Mouse (Mus musculus) skeletal muscle tissue, adult 2 months (tissue): ENCODE measurements at regions not wholly inside any gene's neighbourhood (a gene's known extent, or its start where the extent isn't known, plus 50 kb on each side); places are given as distances from the start of the nearest gene placed in this dataset.
"Not testable (repeated sequence)": the region's sequence is repeated elsewhere in the genome, so short reads cannot be mapped to it uniquely, and the experiment has no call there.

ENCODE experiments used
- DNase-seq: peaks from one replicate; pipeline ENCODE4 v3.0.0-alpha.2; 2012; ENCODE audit warnings: low read depth, low spot score

- not testable (repeated sequence) for DNase-seq
These were observed 126.3 kb upstream of the Thpo start for GRCm38 (mm10) chr16:20860606-20861005.

DNA sequence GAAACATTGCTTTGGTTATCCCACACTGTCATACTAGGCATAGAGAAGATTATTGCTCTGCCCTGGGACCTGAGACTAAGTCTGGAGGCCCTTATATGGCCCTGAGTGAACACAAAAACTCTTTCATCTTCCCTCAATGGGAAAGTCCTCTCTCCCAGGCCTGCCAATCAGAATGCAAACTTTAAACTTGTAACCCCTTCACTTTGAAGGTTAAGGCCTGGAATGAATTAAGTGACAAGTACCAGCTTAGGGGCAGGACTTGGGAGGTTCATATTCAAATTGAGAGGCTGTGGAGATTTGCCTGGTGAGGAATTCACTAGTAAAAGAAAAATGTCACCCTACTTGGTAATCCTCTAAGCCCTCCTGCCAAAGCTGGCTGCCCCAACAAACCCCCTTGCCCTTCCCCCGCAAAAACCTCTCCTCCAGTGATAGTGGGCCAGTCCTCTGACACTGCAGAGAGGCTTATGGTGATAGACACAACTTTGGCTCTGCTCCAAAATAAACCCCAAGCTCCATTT lies 120.4 kb upstream of the Thpo start:
- no peak for DNase-seq

GRCm38 (mm10) chr16:20838151-20838550 lies 103.8 kb upstream of the Thpo start:
- no peak for DNase-seq

- DNase-seq, result no peak
These were observed 102.6 kb upstream of the Thpo start for GRCm38 (mm10) chr16:20836866-20837265.

DNA sequence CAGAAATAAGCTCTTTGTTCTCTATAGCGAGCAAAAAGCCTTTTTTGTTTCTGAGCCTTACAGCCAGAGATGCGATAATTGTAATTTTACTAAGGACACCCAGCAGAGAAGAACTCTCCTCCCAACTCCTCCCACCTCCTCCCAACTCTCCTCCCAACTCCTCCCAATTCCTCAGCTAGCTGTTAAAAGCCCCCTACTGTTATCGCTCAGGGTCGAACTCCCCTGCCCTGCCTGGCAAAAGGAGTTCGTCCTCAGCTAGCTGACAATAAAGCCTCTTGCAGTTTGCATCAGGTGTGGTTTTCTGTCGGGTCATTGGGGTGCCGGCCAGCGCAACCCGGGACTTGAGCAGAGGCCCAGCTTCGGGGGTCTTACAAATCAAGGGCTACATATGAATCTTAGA lies 99.5 kb upstream of the Thpo start:
- DNase-seq, result not testable (repeated sequence)

DNA sequence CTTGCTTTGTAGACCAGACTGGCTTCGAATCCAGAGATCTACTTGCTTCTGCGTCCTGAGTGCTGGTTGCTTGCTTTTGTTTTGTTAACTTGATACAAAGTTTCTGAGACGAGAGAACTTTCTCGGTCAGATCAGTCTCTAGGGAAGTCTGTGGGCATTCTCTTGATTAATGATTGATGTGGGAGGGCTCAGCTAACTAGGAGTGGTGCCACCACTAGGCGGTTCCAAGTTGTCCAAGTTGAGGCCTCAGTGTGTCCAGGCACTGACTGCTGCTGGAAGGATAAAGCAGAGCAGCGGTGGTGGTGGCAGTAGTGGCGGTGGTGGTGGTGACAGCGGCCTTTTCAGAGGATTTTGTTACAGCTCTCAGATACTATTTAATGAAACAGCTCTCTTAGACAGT lies 99.0 kb upstream of the Thpo start:
- no peak for DNase-seq

GRCm38 (mm10) chr16:20829732-20830435 lies 95.6 kb upstream of the Thpo start:
- DNase-seq, result no peak

DNA sequence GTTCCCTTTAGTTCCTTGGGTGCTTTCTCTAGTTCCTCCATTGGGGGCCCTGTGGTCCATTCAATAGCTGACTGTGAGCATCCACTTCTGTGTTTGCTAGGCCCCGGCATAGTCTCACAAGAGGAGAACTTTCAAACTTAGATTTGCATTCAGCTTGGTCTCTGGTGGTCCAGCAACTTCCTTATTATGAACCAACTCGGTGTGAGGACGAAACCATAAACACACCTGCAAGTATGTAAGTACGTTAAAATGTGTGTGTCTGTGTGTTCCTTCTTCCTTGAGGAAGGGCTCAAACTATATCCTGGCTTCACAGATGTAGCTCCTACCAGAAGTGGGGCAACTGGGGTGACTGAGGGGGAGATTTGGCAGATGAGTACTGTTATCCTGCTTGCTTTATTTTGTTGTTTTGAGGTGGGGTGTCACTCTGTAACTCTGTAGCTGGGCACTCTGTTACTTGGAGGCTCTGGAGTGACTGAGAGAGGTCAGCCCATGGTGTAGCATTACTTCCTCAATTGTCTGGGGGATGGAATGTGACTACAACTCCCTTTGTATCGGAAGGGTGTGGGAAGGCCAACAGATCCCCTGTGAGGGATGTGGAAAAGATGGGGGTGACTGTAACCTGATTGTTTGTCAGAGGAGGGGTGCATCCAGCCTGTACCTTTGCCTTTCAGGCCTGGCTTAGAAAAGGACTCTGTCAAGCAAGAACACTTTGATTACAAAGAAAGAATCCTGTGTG lies 94.9 kb upstream of the Thpo start:
- DNase-seq, result no peak

DNA sequence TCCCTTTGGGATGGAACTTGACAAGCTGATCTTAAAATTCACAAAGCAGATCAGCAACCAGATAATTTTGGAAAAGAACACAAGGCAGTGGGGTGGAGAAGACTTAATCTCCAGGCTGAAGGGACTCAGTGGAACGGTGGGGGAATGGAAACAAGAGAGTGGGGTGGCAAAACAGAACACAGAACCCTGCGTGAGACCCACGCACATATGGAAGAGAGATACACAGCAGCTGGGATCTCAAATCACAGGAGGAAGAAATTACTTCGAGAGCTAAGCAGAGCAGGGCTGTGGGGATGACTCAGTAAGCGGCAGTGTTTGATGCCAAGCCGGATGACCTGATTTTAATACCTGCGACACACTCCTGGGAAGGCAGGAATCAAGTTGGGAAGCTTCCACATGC lies 89.9 kb upstream of the Thpo start:
- DNase-seq, result no peak

GRCm38 (mm10) chr16:20820939-20821338 lies 86.6 kb upstream of the Thpo start:
- no peak for DNase-seq

GRCm38 (mm10) chr16:20819568-20819967 lies 85.3 kb upstream of the Thpo start:
- DNase-seq, result no peak

DNA sequence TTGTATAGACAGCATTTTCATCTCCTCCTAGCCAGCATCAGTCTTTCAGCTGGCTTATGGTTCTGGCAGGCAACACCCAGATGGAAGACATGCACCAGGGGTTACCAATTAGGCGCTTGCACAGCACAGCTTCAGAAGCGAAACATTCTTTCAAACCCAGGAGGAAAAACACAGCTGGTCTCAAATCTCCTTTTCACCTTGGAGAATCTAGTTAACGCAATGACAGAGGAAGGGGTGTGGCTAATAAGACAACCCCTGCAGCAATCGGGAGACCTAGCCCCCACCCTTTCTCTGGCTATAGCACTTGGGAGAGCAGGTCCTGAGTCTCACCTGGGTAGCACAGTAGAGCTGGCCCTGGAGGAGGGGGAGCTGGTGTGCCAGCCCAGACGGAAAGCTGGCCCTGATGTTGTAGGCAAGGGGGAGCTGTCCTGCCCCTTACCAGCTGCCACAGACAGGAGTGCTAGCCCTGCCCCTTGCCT lies 84.4 kb upstream of the Thpo start:
- no peak for DNase-seq

GRCm38 (mm10) chr16:20814976-20815375 lies 80.7 kb upstream of the Thpo start:
- no peak for DNase-seq

DNA sequence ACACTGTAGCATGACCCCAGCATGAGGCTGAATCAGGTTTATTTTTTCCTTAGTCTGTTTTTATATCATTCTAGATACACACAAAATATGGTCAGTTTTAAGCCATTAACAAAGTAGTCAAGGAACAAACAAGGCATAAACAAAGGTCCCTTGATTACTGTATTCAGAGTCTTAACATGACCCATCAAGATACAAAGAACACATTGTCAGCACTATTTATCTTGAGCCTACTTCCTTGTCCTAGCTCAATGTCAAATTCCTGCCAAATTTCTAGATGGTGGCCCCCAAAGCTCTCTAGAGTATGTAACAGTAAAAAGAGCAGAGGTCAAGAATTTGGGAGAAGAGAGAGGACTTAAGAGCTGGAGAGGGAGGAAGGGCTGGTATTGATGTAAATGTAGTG lies 79.9 kb upstream of the Thpo start:
- DNase-seq, result no peak

- DNase-seq, result not testable (repeated sequence)
These were observed 77.7 kb upstream of the Thpo start for GRCm38 (mm10) chr16:20812025-20812424.

- DNase-seq, result no peak
These were observed 76.0 kb upstream of the Thpo start for GRCm38 (mm10) chr16:20810322-20810721.

- DNase-seq, result no peak
These were observed 74.0 kb upstream of the Thpo start for GRCm38 (mm10) chr16:20808263-20808662.

DNA sequence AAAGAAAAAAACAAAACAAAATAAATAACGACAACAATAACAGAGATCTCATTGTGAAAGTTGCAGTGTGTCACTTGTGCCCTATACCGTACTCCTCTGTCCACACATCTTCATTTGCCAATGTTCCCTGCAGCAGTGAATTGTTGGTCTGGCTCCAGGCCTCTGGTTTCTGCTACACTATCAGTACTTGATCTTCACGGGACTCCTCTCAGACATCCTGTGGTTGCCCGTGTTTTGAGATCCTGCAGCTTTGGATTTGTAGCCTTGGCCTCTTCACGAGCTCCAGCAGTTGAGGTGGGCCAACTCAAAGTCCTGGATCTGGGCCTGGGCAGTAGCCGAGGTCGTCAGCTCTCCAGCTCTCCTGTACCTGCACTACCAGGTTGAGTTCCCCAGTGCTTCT lies 72.4 kb upstream of the Thpo start:
- no peak for DNase-seq

DNA sequence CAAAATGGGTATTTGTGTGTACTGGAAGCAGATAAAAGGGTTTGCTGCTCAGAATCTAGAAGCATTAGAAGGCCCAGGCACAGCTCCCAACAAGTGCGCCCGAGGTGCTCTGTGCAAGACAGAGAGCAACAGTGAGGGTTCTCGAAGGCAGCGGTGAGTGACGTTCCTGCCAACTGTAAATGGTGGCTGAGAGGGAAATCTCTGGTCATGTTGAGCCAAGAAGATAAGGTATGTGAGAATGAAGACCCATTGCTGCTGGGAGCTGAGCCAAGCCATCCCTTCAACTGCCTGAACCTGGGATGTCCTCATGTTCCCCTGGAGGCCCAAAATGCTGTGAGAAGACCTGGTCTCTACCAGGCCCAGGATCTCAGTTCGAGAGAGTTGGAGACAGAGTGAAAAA lies 71.5 kb upstream of the Thpo start:
- DNase-seq, result no peak

GRCm38 (mm10) chr16:20805086-20805485 lies 70.8 kb upstream of the Thpo start:
- DNase-seq, result no peak

GRCm38 (mm10) chr16:20804601-20805017 lies 70.3 kb upstream of the Thpo start:
- peak; percentile 76 for DNase-seq

DNA sequence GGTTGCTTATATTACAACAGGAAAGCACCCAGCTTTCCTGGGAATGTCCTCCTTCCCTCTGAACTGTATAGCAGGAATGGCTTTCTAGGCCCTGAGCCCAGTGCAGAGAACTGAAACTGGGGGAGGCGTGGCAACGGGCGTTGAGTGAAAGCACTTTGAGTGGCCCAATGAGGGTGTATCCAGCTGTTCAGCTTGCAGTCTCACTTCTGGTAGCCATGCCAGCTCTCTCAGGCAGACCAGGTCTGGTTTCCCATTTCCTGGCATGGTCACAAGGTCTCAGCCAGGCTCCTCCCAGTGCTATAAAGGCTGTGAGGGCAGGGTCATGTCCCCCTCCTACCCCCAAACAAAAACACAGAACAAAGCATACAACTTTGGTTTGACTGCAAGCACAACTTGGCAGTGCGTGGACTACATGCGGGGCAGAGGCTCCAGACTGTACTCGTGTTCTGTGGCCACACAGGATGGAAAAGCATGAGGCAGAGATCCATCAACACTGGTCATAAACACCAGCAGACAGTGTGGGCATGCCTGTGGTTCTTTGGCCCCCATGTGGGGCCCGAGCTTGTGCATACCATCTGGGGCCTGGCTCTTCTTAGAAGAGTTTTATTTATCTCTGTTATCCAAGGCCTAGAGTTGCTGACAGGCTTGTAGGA lies 69.1 kb upstream of the Thpo start:
- peak; percentile 73 for DNase-seq
